Mouse (Mus musculus) testis, adult 2 months (tissue): ENCODE data around the gene Smc3.

Experiments used
- CTCF ChIP-seq: fragments of 200-500 bp; IDR thresholded peaks from 2 replicates; pipeline ENCODE4 v1.5.1; 2012; ENCODE audit warnings: low read depth, mild to moderate bottlenecking, inconsistent platforms, low read length, moderate library complexity; ENCODE audit not compliant: control insufficient read depth, insufficient read depth, insufficient replicate concordance
- POLR2A ChIP-seq: fragments of 200-500 bp; IDR thresholded peaks from 2 replicates; pipeline ENCODE4 v1.6.1; 2012; ENCODE audit warnings: low read depth, mild to moderate bottlenecking, inconsistent platforms, low read length, moderate library complexity; ENCODE audit not compliant: control insufficient read depth

- TF ChIP-seq CTCF (no peak), POLR2A (no peak)
Observed at GRCm38 (mm10) chr19:53670625-53671141, 70.5 kb downstream of the Smc3 start.
